Mouse (Mus musculus): ENCODE measurements at regions not wholly inside any gene's neighbourhood (a gene's known extent, or its start where the extent isn't known, plus 50 kb on each side); places are given as distances from the start of the nearest gene placed in this dataset.

- WGBS = 78% methylated on average over 6 of the region's 6 CpGs
- Histone ChIP-seq H3K9ac (ENCODE audit: low read length) (no peak overlapping the region), H3K27me3 (ENCODE audit: control insufficient read depth, insufficient read depth, low read length) (no peaks in the 10 kb centered on the region), H3K4me3 (replicated peaks; ENCODE audit: low read length) (no peak overlapping the region), H3K9me3 (replicated peaks; ENCODE audit: control insufficient read depth, low read length) (no peaks in the 10 kb centered on the region), H3K27ac (ENCODE audit: low read length) (no peak overlapping the region), H3K4me2 (ENCODE audit: low read depth, low read length) (no peak overlapping the region), H3K36me3 (ENCODE audit: control insufficient read depth, insufficient read depth, low read length) (no peaks in the 10 kb centered on the region), H3K4me1 (ENCODE audit: control insufficient read depth, insufficient read depth, low read length) (peaks cover 8% of the 10 kb centered on the region; the same call in 1 of the 2 replicates)
- ATAC-seq (ENCODE audit: insufficient read depth, low FRiP score) = no peak
These were observed 79.1 kb downstream of the Sema4f start for GRCm38 (mm10) chr6:82860485-82860884.

- Histone ChIP-seq H3K9me3 (replicated peaks; ENCODE audit: control insufficient read depth, low read length) (no peaks in the 10 kb centered on the region), H3K36me3 (ENCODE audit: control insufficient read depth, insufficient read depth, low read length) (no peaks in the 10 kb centered on the region), H3K9ac (ENCODE audit: low read length) (no peak overlapping the region), H3K4me1 (ENCODE audit: control insufficient read depth, insufficient read depth, low read length) (no peaks in the 10 kb centered on the region; the same call in 1 of the 2 replicates), H3K4me3 (replicated peaks; ENCODE audit: low read length) (no peak overlapping the region), H3K4me2 (ENCODE audit: low read depth, low read length) (no peak overlapping the region), H3K27ac (ENCODE audit: low read length) (no peak overlapping the region), H3K27me3 (ENCODE audit: control insufficient read depth, insufficient read depth, low read length) (no peaks in the 10 kb centered on the region)
- peak; percentile 30; the same call in 1 of the 2 replicates for ATAC-seq (ENCODE audit: insufficient read depth, low FRiP score)
- WGBS = 63% methylated on average over 9 of the region's 9 CpGs
These were observed 82.0 kb upstream of the Hk2 start for GRCm38 (mm10) chr6:82856218-82856617.

- ATAC-seq (ENCODE audit: insufficient read depth, low FRiP score) = no peak
- WGBS = 62% methylated on average over 7 of the region's 7 CpGs
- no peaks in the 10 kb centered on the region; the same call in 1 of the 2 replicates for H3K4me1 ChIP-seq (ENCODE audit: control insufficient read depth, insufficient read depth, low read length)
- H3K4me2 ChIP-seq (ENCODE audit: low read depth, low read length) = no peak overlapping the region
- H3K4me3 ChIP-seq (replicated peaks; ENCODE audit: low read length) = no peak overlapping the region
- no peak overlapping the region for H3K27ac ChIP-seq (ENCODE audit: low read length)
- H3K36me3 ChIP-seq (ENCODE audit: control insufficient read depth, insufficient read depth, low read length) = no peaks in the 10 kb centered on the region
- H3K27me3 ChIP-seq (ENCODE audit: control insufficient read depth, insufficient read depth, low read length) = no peaks in the 10 kb centered on the region
- no peak overlapping the region for H3K9ac ChIP-seq (ENCODE audit: low read length)
- no peaks in the 10 kb centered on the region for H3K9me3 ChIP-seq (replicated peaks; ENCODE audit: control insufficient read depth, low read length)
These were observed 81.1 kb upstream of the Hk2 start for GRCm38 (mm10) chr6:82855401-82855800.

GRCm38 (mm10) chr6:82854780-82855179 lies 80.5 kb upstream of the Hk2 start:
- H3K36me3 ChIP-seq (ENCODE audit: control insufficient read depth, insufficient read depth, low read length) = no peaks in the 10 kb centered on the region
- H3K27ac ChIP-seq (ENCODE audit: low read length) = no peak overlapping the region
- H3K4me2 ChIP-seq (ENCODE audit: low read depth, low read length) = no peak overlapping the region
- no peak for ATAC-seq (ENCODE audit: insufficient read depth, low FRiP score)
- H3K9ac ChIP-seq (ENCODE audit: low read length) = no peak overlapping the region
- H3K9me3 ChIP-seq (replicated peaks; ENCODE audit: control insufficient read depth, low read length) = no peaks in the 10 kb centered on the region
- H3K4me1 ChIP-seq (ENCODE audit: control insufficient read depth, insufficient read depth, low read length) = no peaks in the 10 kb centered on the region; the same call in 1 of the 2 replicates
- H3K4me3 ChIP-seq (replicated peaks; ENCODE audit: low read length) = no peak overlapping the region
- no peaks in the 10 kb centered on the region for H3K27me3 ChIP-seq (ENCODE audit: control insufficient read depth, insufficient read depth, low read length)

- H3K36me3 ChIP-seq (ENCODE audit: control insufficient read depth, insufficient read depth, low read length) = no peaks in the 10 kb centered on the region
- no peaks in the 10 kb centered on the region for H3K27me3 ChIP-seq (ENCODE audit: control insufficient read depth, insufficient read depth, low read length)
- H3K9ac ChIP-seq (ENCODE audit: low read length) = no peak overlapping the region
- no peaks in the 10 kb centered on the region; the same call in 1 of the 2 replicates for H3K4me1 ChIP-seq (ENCODE audit: control insufficient read depth, insufficient read depth, low read length)
- WGBS = 45% methylated on average over 6 of the region's 6 CpGs
- no peak overlapping the region for H3K27ac ChIP-seq (ENCODE audit: low read length)
- H3K4me2 ChIP-seq (ENCODE audit: low read depth, low read length) = no peak overlapping the region
- H3K9me3 ChIP-seq (replicated peaks; ENCODE audit: control insufficient read depth, low read length) = no peaks in the 10 kb centered on the region
- H3K4me3 ChIP-seq (replicated peaks; ENCODE audit: low read length) = no peak overlapping the region
- ATAC-seq (ENCODE audit: insufficient read depth, low FRiP score) = peak; percentile 77
These were observed 80.1 kb upstream of the Hk2 start for GRCm38 (mm10) chr6:82854338-82854737.

- no peak for ATAC-seq (ENCODE audit: insufficient read depth, low FRiP score)
- no peak overlapping the region for H3K4me2 ChIP-seq (ENCODE audit: low read depth, low read length)
- H3K9me3 ChIP-seq (replicated peaks; ENCODE audit: control insufficient read depth, low read length) = 0 out of 2 replicates have a peak, but pooled peaks cover 4% of the 10 kb centered on the region
- H3K36me3 ChIP-seq (ENCODE audit: control insufficient read depth, insufficient read depth, low read length) = no peaks in the 10 kb centered on the region
- no peak overlapping the region for H3K4me3 ChIP-seq (replicated peaks; ENCODE audit: low read length)
- no peak overlapping the region for H3K27ac ChIP-seq (ENCODE audit: low read length)
- 80% methylated on average over 5 of the region's 5 CpGs for WGBS
- H3K4me1 ChIP-seq (ENCODE audit: control insufficient read depth, insufficient read depth, low read length) = no peaks in the 10 kb centered on the region
- no peaks in the 10 kb centered on the region for H3K27me3 ChIP-seq (ENCODE audit: control insufficient read depth, insufficient read depth, low read length)
- no peak overlapping the region for H3K9ac ChIP-seq (ENCODE audit: low read length)
These were observed 78.8 kb upstream of the Hk2 start for GRCm38 (mm10) chr6:82853076-82853475.

- Histone ChIP-seq H3K36me3 (ENCODE audit: control insufficient read depth, insufficient read depth, low read length) (no peaks in the 10 kb centered on the region), H3K27me3 (ENCODE audit: control insufficient read depth, insufficient read depth, low read length) (no peaks in the 10 kb centered on the region), H3K4me2 (ENCODE audit: low read depth, low read length) (no peak overlapping the region), H3K9ac (ENCODE audit: low read length) (no peak overlapping the region), H3K9me3 (replicated peaks; ENCODE audit: control insufficient read depth, low read length) (0 out of 2 replicates have a peak, but pooled peaks cover 8% of the 10 kb centered on the region), H3K27ac (ENCODE audit: low read length) (no peak overlapping the region), H3K4me1 (ENCODE audit: control insufficient read depth, insufficient read depth, low read length) (no peaks in the 10 kb centered on the region), H3K4me3 (replicated peaks; ENCODE audit: low read length) (no peak overlapping the region)
- ATAC-seq (ENCODE audit: insufficient read depth, low FRiP score) = no peak
- 90% methylated on average over 9 of the region's 9 CpGs for WGBS
These were observed 76.3 kb upstream of the Hk2 start for GRCm38 (mm10) chr6:82850556-82850955.

GRCm38 (mm10) chr6:82847598-82847997 lies 73.3 kb upstream of the Hk2 start:
- Histone ChIP-seq H3K9me3 (replicated peaks; ENCODE audit: control insufficient read depth, low read length) (0 out of 2 replicates have a peak, but pooled peaks cover 8% of the 10 kb centered on the region), H3K27ac (ENCODE audit: low read length) (no peak overlapping the region), H3K4me3 (replicated peaks; ENCODE audit: low read length) (no peak overlapping the region), H3K9ac (ENCODE audit: low read length) (no peak overlapping the region), H3K36me3 (ENCODE audit: control insufficient read depth, insufficient read depth, low read length) (no peaks in the 10 kb centered on the region), H3K4me1 (ENCODE audit: control insufficient read depth, insufficient read depth, low read length) (no peaks in the 10 kb centered on the region), H3K4me2 (ENCODE audit: low read depth, low read length) (no peak overlapping the region), H3K27me3 (ENCODE audit: control insufficient read depth, insufficient read depth, low read length) (no peaks in the 10 kb centered on the region)
- ATAC-seq (ENCODE audit: insufficient read depth, low FRiP score) = no peak
- WGBS = 73% methylated on average over 2 of the region's 2 CpGs

- 72% methylated on average over 8 of the region's 8 CpGs for WGBS
- Histone ChIP-seq H3K27ac (ENCODE audit: low read length) (no peak overlapping the region), H3K4me1 (ENCODE audit: control insufficient read depth, insufficient read depth, low read length) (no peaks in the 10 kb centered on the region), H3K9ac (ENCODE audit: low read length) (no peak overlapping the region), H3K27me3 (ENCODE audit: control insufficient read depth, insufficient read depth, low read length) (no peaks in the 10 kb centered on the region), H3K9me3 (replicated peaks; ENCODE audit: control insufficient read depth, low read length) (0 out of 2 replicates have a peak, but pooled peaks cover 8% of the 10 kb centered on the region), H3K4me3 (replicated peaks; ENCODE audit: low read length) (no peak overlapping the region), H3K36me3 (ENCODE audit: control insufficient read depth, insufficient read depth, low read length) (no peaks in the 10 kb centered on the region), H3K4me2 (ENCODE audit: low read depth, low read length) (no peak overlapping the region)
- ATAC-seq (ENCODE audit: insufficient read depth, low FRiP score) = no peak
These were observed 72.4 kb upstream of the Hk2 start for GRCm38 (mm10) chr6:82846587-82847150.
